Mouse (Mus musculus) neutrophil, adult 5-6 weeks (primary cell): ENCODE measurements around the gene Tbc1d2. TPM values are rescaled to one million over a fixed set of nuclear protein-coding genes. Genes with fewer than 3 reads are reported as not detected.

ENCODE experiments used
- ATAC-seq: fragments of 151-379, 151-347 bp; 2 replicates; pipeline ENCODE4 v1.8.0; 2017; ENCODE audit warnings: mild to moderate bottlenecking, moderate TSS enrichment; ENCODE audit not compliant: insufficient number of reproducible peaks, poor library complexity, low FRiP score, severe bottlenecking; ENCODE audit errors: extremely low read depth
- total RNA-seq: library from RNA; stranded (forward); fragments of 200-1000 nt; gene quantifications from 2 replicates; pipeline ENCODE4 v1.2.3, GENCODE M21; 2017

Tbc1d2 gene
- total RNA-seq, 1 experiment from 2014 or later = 3.7 TPM

DNA sequence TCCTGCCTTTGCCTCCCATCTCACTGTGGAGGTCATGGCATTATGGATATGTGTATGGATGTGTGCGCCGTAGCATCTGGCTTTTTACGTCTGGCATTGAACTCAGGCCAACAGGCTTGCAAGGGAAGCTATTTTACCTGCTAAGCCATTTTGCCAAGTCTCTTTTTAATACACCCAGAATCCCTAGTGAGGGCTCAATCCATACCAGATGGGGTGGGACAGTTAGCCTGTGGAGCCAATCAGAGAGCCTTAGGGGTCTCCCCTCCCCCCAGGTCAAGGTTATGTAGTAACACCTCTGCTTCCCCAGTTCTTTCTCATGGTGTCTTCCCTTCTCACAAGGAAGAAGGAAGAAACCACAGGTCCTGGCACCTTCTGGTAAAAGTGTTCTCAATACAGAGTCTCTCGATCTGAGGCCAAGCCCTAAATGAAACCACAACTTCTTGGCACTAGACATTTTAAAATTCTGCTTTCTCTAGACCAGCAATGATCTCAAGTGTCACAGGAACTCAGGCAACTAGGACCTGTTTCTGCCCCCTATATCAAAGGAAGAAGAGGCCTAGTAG is 84.5 kb downstream of the Tbc1d2 start:
- no peak for ATAC-seq

DNA sequence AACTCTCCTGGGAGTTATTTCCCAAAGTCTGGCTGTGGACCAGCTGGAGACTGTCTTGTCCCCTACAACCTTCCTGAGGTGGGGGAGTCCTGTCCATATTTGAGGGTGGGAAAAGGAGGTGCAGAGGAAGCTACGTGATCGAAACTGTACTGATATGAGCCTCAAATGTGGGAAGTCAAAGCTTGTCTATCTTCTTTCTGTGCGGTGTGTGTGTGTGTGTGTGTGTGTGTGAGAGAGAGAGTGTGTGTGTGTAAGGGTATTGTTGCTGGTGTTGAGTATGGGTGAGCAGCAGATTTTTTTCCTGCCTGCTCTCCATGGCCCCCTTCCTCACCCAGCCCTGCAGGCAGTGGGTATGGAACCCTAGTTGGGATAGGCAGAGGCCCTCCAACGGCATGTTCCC is 85.8 kb downstream of the Tbc1d2 start:
- ATAC-seq = no peak

DNA sequence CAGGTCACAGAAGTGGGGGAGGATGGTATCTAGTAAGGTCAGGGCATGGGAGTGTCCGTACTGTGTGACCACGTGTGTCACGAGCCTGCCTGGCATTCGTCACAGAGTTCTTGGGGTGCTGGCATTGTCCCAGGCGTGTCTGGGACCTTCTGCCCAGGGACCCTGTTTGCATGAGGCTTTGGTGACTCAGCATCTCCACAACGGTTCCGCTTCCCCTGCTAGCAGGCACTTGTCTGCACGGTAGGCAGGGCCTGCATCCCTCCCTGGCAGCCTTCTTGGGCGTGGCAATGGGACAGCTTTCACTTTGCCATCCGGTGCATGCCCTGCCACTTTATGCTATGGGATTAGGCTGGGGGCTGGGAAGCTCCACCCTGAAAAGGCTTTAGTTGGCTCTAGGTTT is 86.2 kb downstream of the Tbc1d2 start:
- peak; percentile 86 for ATAC-seq

DNA sequence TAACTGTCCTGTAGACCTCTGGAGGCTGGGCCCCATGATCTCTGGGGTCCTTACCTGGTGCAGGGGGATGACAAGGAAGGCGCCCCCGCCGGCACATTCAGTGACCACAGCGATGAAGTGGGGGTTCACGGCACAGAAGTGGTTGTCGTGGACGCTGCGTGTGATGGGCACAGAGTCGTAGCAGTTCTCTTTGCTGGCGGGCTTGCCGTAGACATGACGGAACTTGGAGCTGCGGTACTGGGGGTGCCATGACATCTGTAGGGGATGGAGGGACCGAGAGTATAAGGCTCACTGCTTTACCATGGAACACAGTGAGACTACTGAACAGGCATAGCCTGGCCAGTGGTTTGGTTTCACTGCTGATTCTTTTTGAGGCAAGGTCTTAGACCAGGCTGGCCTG is 87.2 kb downstream of the Tbc1d2 start:
- no peak for ATAC-seq

DNA sequence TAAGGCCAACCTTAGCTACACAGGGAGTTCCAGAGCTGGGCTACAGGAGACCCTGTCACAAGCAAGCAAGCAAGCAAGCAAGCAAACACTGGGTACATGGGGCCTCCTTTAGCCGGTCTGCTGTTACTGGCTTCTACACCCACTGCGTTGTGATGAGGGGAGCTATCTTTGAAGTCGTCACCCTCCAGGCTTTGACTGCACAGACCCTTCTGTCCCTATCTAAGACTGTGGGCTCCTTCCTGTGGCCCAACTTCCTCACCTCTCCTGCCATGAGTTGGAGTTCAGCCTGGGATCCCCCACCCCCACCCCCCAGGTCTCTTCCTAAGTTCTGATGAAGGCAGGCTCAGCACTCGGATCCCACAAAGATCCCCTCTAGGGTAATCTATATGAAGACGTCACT is 88.0 kb downstream of the Tbc1d2 start:
- no peak for ATAC-seq

DNA sequence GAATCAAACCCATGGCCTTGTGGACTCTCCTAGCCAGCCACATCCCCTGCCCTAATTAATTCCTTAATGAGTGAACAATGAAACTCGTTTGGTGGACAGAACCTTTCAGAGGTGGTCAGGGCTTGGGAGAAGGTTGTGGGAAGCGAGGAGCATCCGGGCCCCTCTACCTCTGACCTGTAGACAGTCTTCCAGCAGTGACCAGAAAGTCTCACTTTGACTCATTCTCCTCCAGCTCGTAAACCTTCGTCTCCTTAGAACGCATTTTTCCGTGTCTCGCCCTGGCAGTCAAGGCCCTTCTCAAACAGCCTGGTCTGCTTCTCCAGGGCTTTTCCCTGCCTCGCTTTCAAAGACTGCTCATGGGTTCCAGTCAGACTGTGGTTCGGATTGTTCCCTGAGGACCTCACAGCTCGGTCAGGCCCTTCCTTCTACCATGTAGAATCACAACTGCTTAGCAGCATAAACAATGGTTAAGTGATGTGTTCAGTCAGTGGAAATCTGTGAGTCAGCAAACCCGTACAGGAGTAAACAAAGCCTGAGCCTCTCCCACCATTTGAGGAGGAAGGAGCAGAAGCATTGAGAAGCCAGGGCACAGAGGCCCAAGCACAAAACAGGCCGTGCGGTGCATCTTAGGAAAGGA is 89.8 kb downstream of the Tbc1d2 start:
- no peak for ATAC-seq

DNA sequence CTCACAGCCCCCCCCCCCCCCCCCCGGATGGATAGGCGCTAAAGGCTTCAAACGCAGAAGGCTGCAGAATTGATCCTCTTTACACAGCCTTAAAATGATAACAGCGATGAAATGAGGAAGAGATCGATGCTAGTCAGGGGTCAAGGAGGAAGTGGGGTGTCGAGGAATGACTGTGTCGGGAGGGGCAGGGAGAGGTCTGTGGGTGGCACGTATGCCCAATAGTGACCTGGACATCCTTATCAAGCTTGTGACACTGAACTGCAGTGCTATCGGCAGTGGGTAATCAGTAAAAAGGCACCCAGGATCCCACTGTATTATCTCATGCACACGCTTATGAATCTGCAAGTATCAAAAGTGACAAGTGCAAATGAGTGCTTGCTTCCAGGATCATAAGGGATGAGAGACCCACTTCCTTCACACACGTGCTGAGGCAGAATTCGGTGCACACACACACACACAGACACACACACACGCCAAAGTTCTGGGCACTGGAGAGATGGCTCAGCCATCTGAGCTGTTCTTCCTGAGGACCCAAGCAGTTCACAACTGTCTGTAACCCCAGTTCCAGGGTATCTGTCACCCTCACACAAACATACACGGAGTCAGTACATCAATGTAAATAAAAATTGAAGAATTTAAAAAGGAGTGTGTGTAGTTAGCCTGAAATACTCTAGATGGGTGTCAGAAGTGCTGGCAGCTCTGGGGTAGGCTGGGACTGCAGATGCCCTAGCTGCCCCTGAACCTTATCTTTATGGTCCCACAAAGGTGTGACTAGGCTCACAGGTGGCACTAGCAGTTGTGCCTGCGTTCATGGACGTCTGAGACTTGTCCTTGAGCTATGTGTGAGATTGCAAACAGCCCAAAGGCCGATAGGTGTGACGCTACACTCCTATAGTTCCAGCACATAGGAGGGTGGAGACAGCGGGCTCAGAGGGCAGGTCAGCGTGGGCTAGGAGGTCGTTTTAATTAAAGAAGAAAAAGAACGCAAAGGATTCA is 91.0 kb downstream of the Tbc1d2 start:
- no peak; the same call in 1 of the 2 replicates for ATAC-seq

DNA sequence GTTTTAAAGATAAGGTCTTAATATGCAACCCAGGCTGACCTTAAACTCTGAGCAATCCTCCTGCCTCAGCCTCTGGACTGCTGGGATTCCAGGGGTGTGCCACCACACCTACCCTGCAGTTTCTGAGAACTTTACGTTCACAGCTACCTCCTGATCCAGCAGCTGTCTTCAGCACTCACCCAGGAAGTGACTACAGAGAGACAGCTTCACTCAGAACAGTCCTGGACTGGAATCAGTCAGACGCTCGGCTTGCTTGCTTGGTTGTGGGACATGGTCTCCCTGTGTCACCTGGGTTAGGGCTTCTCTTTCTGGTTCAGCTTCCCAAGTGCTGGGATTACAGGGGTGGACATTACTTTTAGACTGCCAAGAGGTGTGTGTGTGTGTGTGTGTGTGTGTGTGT is 93.1 kb downstream of the Tbc1d2 start:
- no peak for ATAC-seq

DNA sequence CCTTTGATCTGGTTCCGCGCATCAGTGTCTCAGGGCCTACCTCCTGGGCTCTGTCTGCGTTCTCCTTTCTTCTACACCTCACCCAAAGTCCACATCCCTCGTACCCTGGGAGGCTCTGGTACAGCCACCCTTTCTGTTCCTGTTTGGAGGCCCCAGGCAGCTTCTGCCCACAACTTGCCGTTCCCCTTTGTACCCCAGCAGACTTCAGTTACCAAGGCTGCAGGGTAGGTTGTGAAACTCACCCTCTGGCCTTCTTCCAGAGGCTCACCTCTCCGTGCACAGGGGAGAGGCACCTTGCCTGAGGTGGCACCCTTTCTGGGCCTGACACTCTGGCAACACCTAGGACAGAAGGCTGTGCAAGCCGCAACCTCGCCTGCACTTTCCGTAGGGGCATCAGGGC is 94.2 kb downstream of the Tbc1d2 start:
- peak; percentile 11; the same call in 1 of the 2 replicates for ATAC-seq

Other genes starting within 250 kb of the Tbc1d2 start
- gene Hemgn, start 236.7 kb downstream of the Tbc1d2 start, total RNA-seq = 0.47 and 0.74 TPM in 2 replicates
- gene Anp32b, start 199.3 kb downstream of the Tbc1d2 start, total RNA-seq = 43.2 and 45.9 TPM in 2 replicates
- 19.1 and 20.1 TPM in 2 replicates for gene Nans, start 161.0 kb downstream of the Tbc1d2 start, total RNA-seq
- gene Trim14, start 114.1 kb downstream of the Tbc1d2 start, total RNA-seq = 64.6 and 79.0 TPM in 2 replicates
- gene Coro2a, start 48.0 kb downstream of the Tbc1d2 start, total RNA-seq = 26.6 and 36.5 TPM in 2 replicates